Mouse (Mus musculus): ENCODE measurements around the gene Adat3. TPM values are rescaled to one million over a fixed set of nuclear protein-coding genes. Genes with fewer than 3 reads are reported as not detected.

The Adat3 gene
- polyA plus RNA-seq, 1 experiment from 2014 or later, result 4.0 TPM

- no peaks in the 10 kb centered on the region for H3K27me3 ChIP-seq (ENCODE audit: control insufficient read depth, insufficient read depth, low read length)
- peak overlapping the region; percentile 48 for H3K4me2 ChIP-seq (ENCODE audit: low read depth, low read length)
- H3K9me3 ChIP-seq (replicated peaks; ENCODE audit: control insufficient read depth, low read length), result no peaks in the 10 kb centered on the region
- H3K4me1 ChIP-seq (ENCODE audit: control insufficient read depth, insufficient read depth, low read length), result peaks cover 35% of the 10 kb centered on the region
- H3K4me3 ChIP-seq (ENCODE audit: low read length), result peak overlapping the region; percentile 33
- peak overlapping the region; percentile 45 for H3K9ac ChIP-seq (ENCODE audit: low read length)
- peaks cover 10% of the 10 kb centered on the region for H3K36me3 ChIP-seq (ENCODE audit: control insufficient read depth, insufficient read depth)
- H3K27ac ChIP-seq (ENCODE audit: low read length), result peak overlapping the region; percentile 76
- no peak for ATAC-seq (replicated peaks; ENCODE audit: extremely low read depth, insufficient read depth, low FRiP score)
- WGBS, result 90% methylated on average over 39 of the region's 51 CpGs
Measured at GRCm38 (mm10) chr10:80586407-80587304, 16.0 kb upstream of the Adat3 start.

GRCm38 (mm10) chr10:80587305-80587657 lies 15.4 kb upstream of the Adat3 start:
- ATAC-seq (replicated peaks; ENCODE audit: extremely low read depth, insufficient read depth, low FRiP score), result 0 out of 2 replicates have a peak, but pooled peaks have one; percentile 4
- peaks cover 35% of the 10 kb centered on the region for H3K4me1 ChIP-seq (ENCODE audit: control insufficient read depth, insufficient read depth, low read length)
- no peaks in the 10 kb centered on the region for H3K9me3 ChIP-seq (replicated peaks; ENCODE audit: control insufficient read depth, low read length)
- H3K36me3 ChIP-seq (ENCODE audit: control insufficient read depth, insufficient read depth), result peaks cover 10% of the 10 kb centered on the region
- H3K4me2 ChIP-seq (ENCODE audit: low read depth, low read length), result peak overlapping the region; percentile 48
- peak overlapping the region; percentile 45 for H3K9ac ChIP-seq (ENCODE audit: low read length)
- peak overlapping the region; percentile 33 for H3K4me3 ChIP-seq (ENCODE audit: low read length)
- 50% methylated on average over 4 of the region's 4 CpGs for WGBS
- no peaks in the 10 kb centered on the region for H3K27me3 ChIP-seq (ENCODE audit: control insufficient read depth, insufficient read depth, low read length)
- peak overlapping the region; percentile 76 for H3K27ac ChIP-seq (ENCODE audit: low read length)

GRCm38 (mm10) chr10:80589127-80589878 lies 13.4 kb upstream of the Adat3 start:
- peaks cover 31% of the 10 kb centered on the region for H3K4me1 ChIP-seq (ENCODE audit: control insufficient read depth, insufficient read depth, low read length)
- H3K9me3 ChIP-seq (replicated peaks; ENCODE audit: control insufficient read depth, low read length), result no peaks in the 10 kb centered on the region
- H3K36me3 ChIP-seq (ENCODE audit: control insufficient read depth, insufficient read depth), result peaks cover 5% of the 10 kb centered on the region; the same call in 1 of the 2 replicates
- H3K27me3 ChIP-seq (ENCODE audit: control insufficient read depth, insufficient read depth, low read length), result no peaks in the 10 kb centered on the region
- H3K27ac ChIP-seq (ENCODE audit: low read length), result peak overlapping the region; percentile 13
- H3K9ac ChIP-seq (ENCODE audit: low read length), result peak overlapping the region; percentile 90
- peak overlapping the region; percentile 89 for H3K4me2 ChIP-seq (ENCODE audit: low read depth, low read length)
- H3K4me3 ChIP-seq (ENCODE audit: low read length), result peak overlapping the region; percentile 87
- WGBS, result 7% methylated on average over 12 of the region's 12 CpGs
- no peak for ATAC-seq (replicated peaks; ENCODE audit: extremely low read depth, insufficient read depth, low FRiP score)

GRCm38 (mm10) chr10:80589879-80590854 lies 12.5 kb upstream of the Adat3 start, which contains the start of gene Abhd17a:
TSS of gene Abhd17a (minus strand) at chr10:80590341.
- WGBS, result under 1% methylated on average over 73 of the region's 73 CpGs
- H3K4me2 ChIP-seq (ENCODE audit: low read depth, low read length), result peak within 1 kb of the TSS; percentile 89
- peaks cover 27% of the 10 kb centered on the region for H3K4me1 ChIP-seq (ENCODE audit: control insufficient read depth, insufficient read depth, low read length)
- peak within 1 kb of the TSS; percentile 70 for H3K27ac ChIP-seq (ENCODE audit: low read length)
- H3K9me3 ChIP-seq (replicated peaks; ENCODE audit: control insufficient read depth, low read length), result no peaks in the 10 kb centered on the region
- peak within 1 kb of the TSS; percentile 90 for H3K9ac ChIP-seq (ENCODE audit: low read length)
- peak within 1 kb of the TSS; percentile 87 for H3K4me3 ChIP-seq (ENCODE audit: low read length)
- H3K27me3 ChIP-seq (ENCODE audit: control insufficient read depth, insufficient read depth, low read length), result no peaks in the 10 kb centered on the region
- H3K36me3 ChIP-seq (ENCODE audit: control insufficient read depth, insufficient read depth), result peaks cover 5% of the 10 kb centered on the region; the same call in 1 of the 2 replicates
- peak; percentile 97 for ATAC-seq (replicated peaks; ENCODE audit: extremely low read depth, insufficient read depth, low FRiP score)

- H3K4me2 ChIP-seq (ENCODE audit: low read depth, low read length), result no peak overlapping the region
- no peaks in the 10 kb centered on the region for H3K27me3 ChIP-seq (ENCODE audit: control insufficient read depth, insufficient read depth, low read length)
- ATAC-seq (replicated peaks; ENCODE audit: extremely low read depth, insufficient read depth, low FRiP score), result no peak
- H3K27ac ChIP-seq (ENCODE audit: low read length), result no peak overlapping the region
- no peak overlapping the region for H3K4me3 ChIP-seq (ENCODE audit: low read length)
- no peaks in the 10 kb centered on the region for H3K36me3 ChIP-seq (ENCODE audit: control insufficient read depth, insufficient read depth)
- H3K9me3 ChIP-seq (replicated peaks; ENCODE audit: control insufficient read depth, low read length), result no peaks in the 10 kb centered on the region
- 43% methylated on average over 4 of the region's 4 CpGs for WGBS
- H3K4me1 ChIP-seq (ENCODE audit: control insufficient read depth, insufficient read depth, low read length), result no peaks in the 10 kb centered on the region
- H3K9ac ChIP-seq (ENCODE audit: low read length), result no peak overlapping the region
Measured at GRCm38 (mm10) chr10:80596318-80596717, 6.4 kb upstream of the Adat3 start.

- no peak for ATAC-seq (replicated peaks; ENCODE audit: extremely low read depth, insufficient read depth, low FRiP score)
- peak overlapping the region; percentile 91 for H3K4me3 ChIP-seq (ENCODE audit: low read length)
- peak overlapping the region; percentile 82 for H3K27ac ChIP-seq (ENCODE audit: low read length)
Measured at GRCm38 (mm10) chr10:80603364-80603763, 684 bp downstream of the Adat3 start.

GRCm38 (mm10) chr10:80604001-80604509 lies 1.4 kb downstream of the Adat3 start:
- H3K4me3 ChIP-seq (ENCODE audit: low read length), result peak overlapping the region; percentile 91; the same call in 1 of the 2 replicates

More at GRCm38 (mm10) chr10:80603364-80603763, 684 bp downstream of the Adat3 start:
- H3K4me2 ChIP-seq (ENCODE audit: low read depth, low read length), result peak overlapping the region; percentile 94
- H3K9me3 ChIP-seq (replicated peaks; ENCODE audit: control insufficient read depth, low read length), result no peaks in the 10 kb centered on the region
- peaks cover 15% of the 10 kb centered on the region for H3K4me1 ChIP-seq (ENCODE audit: control insufficient read depth, insufficient read depth, low read length)
- 27% methylated on average over 7 of the region's 7 CpGs for WGBS
- H3K36me3 ChIP-seq (ENCODE audit: control insufficient read depth, insufficient read depth), result peaks cover 16% of the 10 kb centered on the region
- peak overlapping the region; percentile 85 for H3K9ac ChIP-seq (ENCODE audit: low read length)
- H3K27me3 ChIP-seq (ENCODE audit: control insufficient read depth, insufficient read depth, low read length), result no peaks in the 10 kb centered on the region

GRCm38 (mm10) chr10:80604988-80605387 lies 2.3 kb downstream of the Adat3 start:
- no peak for ATAC-seq (replicated peaks; ENCODE audit: extremely low read depth, insufficient read depth, low FRiP score)
- H3K9me3 ChIP-seq (replicated peaks; ENCODE audit: control insufficient read depth, low read length), result no peaks in the 10 kb centered on the region
- H3K9ac ChIP-seq (ENCODE audit: low read length), result no peak overlapping the region
- H3K4me3 ChIP-seq (ENCODE audit: low read length), result no peak overlapping the region
- H3K36me3 ChIP-seq (ENCODE audit: control insufficient read depth, insufficient read depth), result peaks cover 23% of the 10 kb centered on the region
- peaks cover 15% of the 10 kb centered on the region for H3K4me1 ChIP-seq (ENCODE audit: control insufficient read depth, insufficient read depth, low read length)
- no peak overlapping the region for H3K4me2 ChIP-seq (ENCODE audit: low read depth, low read length)
- WGBS, result 79% methylated on average over 2 of the region's 2 CpGs
- H3K27me3 ChIP-seq (ENCODE audit: control insufficient read depth, insufficient read depth, low read length), result no peaks in the 10 kb centered on the region
- H3K27ac ChIP-seq (ENCODE audit: low read length), result no peak overlapping the region

More at GRCm38 (mm10) chr10:80604001-80604509, 1.4 kb downstream of the Adat3 start:
- no peak for ATAC-seq (replicated peaks; ENCODE audit: extremely low read depth, insufficient read depth, low FRiP score)
- H3K27ac ChIP-seq (ENCODE audit: low read length), result no peak overlapping the region
- no peaks in the 10 kb centered on the region for H3K27me3 ChIP-seq (ENCODE audit: control insufficient read depth, insufficient read depth, low read length)
- H3K36me3 ChIP-seq (ENCODE audit: control insufficient read depth, insufficient read depth), result peaks cover 20% of the 10 kb centered on the region
- H3K9ac ChIP-seq (ENCODE audit: low read length), result peak overlapping the region; percentile 85; the same call in 1 of the 2 replicates
- peak overlapping the region; percentile 94 for H3K4me2 ChIP-seq (ENCODE audit: low read depth, low read length)
- no peaks in the 10 kb centered on the region for H3K9me3 ChIP-seq (replicated peaks; ENCODE audit: control insufficient read depth, low read length)
- H3K4me1 ChIP-seq (ENCODE audit: control insufficient read depth, insufficient read depth, low read length), result peaks cover 15% of the 10 kb centered on the region
- 92% methylated on average over 7 of the region's 7 CpGs for WGBS
